Mouse (Mus musculus) heart, embryonic 16.5 days (tissue): Measurements from ENCODE around the gene Negr1. TPM values are rescaled to one million over a fixed set of nuclear protein-coding genes. Genes with fewer than 3 reads are reported as not detected.
A peak's percentile ranks its signal among the peaks of the same experiment; 100 is the strongest.

Source experiments
- ATAC-seq: fragments of 200-750 bp; cut with Nextera tagmentation; replicated peaks from 2 replicates; pipeline ENCODE4 v1.8.0; 2017; ENCODE audit warnings: moderate number of reproducible peaks; ENCODE audit not compliant: insufficient read depth, low FRiP score; ENCODE audit errors: extremely low read depth
- H3K27ac ChIP-seq: fragments of 300-500 bp; sonication (generic); 2 replicates; pipeline ENCODE4 v1.5.1; 2014; ENCODE audit warnings: mild to moderate bottlenecking, low read length, control low read depth, moderate library complexity
- H3K27me3 ChIP-seq: fragments of 300-500 bp; sonication (generic); 2 replicates; pipeline ENCODE4 v1.6.1; 2014; ENCODE audit warnings: low read length, mixed read lengths; ENCODE audit not compliant: control insufficient read depth, insufficient read depth
- H3K36me3 ChIP-seq: fragments of 300-500 bp; sonication (generic); 2 replicates; pipeline ENCODE4 v1.6.1; 2014; ENCODE audit not compliant: control insufficient read depth, insufficient read depth
- H3K4me1 ChIP-seq: fragments of 300-500 bp; sonication (generic); 2 replicates; pipeline ENCODE4 v1.6.1; 2014; ENCODE audit warnings: low read length, mixed read lengths; ENCODE audit not compliant: control insufficient read depth, insufficient read depth
- H3K4me2 ChIP-seq: fragments of 300-500 bp; sonication (generic); 2 replicates; pipeline ENCODE4 v1.6.1; 2014; ENCODE audit warnings: low read depth, mild to moderate bottlenecking, control low read depth, low read length
- H3K4me3 ChIP-seq: fragments of 300-500 bp; sonication (generic); 2 replicates; pipeline ENCODE4 v1.5.1; 2014; ENCODE audit warnings: mild to moderate bottlenecking, control low read depth, low read length
- H3K9ac ChIP-seq: fragments of 300-500 bp; sonication (generic); 2 replicates; pipeline ENCODE4 v1.6.1; 2014; ENCODE audit warnings: low read length, control low read depth
- H3K9me3 ChIP-seq: fragments of 300-500 bp; sonication (generic); replicated peaks from 2 replicates; pipeline ENCODE4 v1.6.1; 2016; ENCODE audit warnings: low read length; ENCODE audit not compliant: control insufficient read depth
- WGBS: fragments of 180-500 bp; shearing (Covaris S2); extraction: QIAGEN DNeasy Blood & Tissue Kit; methylation state at CpG from one replicate; pipeline ENCODE4 v1.1.7; 2014; 5-methylcytosine and 5-hydroxymethylcytosine counted together
- polyA plus RNA-seq: library from polyadenylated mRNA; unstranded; fragments of >200 nt; fragmentation: Nextera tagmentation; extraction: Ambion mirVana; gene quantifications from 2 replicates; pipeline ENCODE4 v1.2.1, GENCODE M21; 2015

Negr1 gene
- polyA plus RNA-seq, 1 experiment from 2014 or later = 1.2 TPM

DNA sequence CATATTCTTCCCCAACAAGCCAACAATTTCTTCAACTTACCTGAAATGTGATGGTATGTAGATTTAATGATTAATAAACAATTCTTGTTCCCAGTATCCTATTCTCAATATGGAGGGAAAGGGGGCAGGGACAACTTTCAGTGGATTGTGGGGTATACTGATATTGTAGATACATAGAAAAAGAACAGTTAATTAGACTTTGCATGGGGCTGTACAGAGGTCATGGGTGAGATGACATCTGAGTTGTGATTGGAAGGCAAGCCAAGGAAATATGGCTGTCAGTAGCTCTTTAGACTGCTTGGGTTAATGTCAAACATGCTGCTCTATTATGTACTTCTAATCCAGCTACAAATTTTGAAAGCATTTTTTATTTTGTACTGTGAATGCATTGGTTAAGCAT, 535.9 kb downstream of the Negr1 start:
- peaks cover 6% of the 10 kb centered on the region; the same call in 1 of the 2 replicates for H3K4me1 ChIP-seq
- H3K4me3 ChIP-seq = no peak overlapping the region
- H3K36me3 ChIP-seq = no peaks in the 10 kb centered on the region
- H3K4me2 ChIP-seq = no peak overlapping the region
- no peaks in the 10 kb centered on the region for H3K27me3 ChIP-seq
- H3K9ac ChIP-seq = no peak overlapping the region
- no peak overlapping the region for H3K27ac ChIP-seq
- ATAC-seq = no peak
- no peaks in the 10 kb centered on the region for H3K9me3 ChIP-seq

GRCm38 (mm10) chr3:157098417-157098816, 536.8 kb downstream of the Negr1 start:
- Histone ChIP-seq H3K9ac (no peak overlapping the region), H3K4me2 (no peak overlapping the region), H3K36me3 (no peaks in the 10 kb centered on the region), H3K27me3 (no peaks in the 10 kb centered on the region), H3K4me1 (peaks cover 6% of the 10 kb centered on the region; the same call in 1 of the 2 replicates), H3K9me3 (no peaks in the 10 kb centered on the region), H3K4me3 (no peak overlapping the region), H3K27ac (no peak overlapping the region)
- WGBS = 87% methylated on average over 6 of the region's 6 CpGs
- ATAC-seq = no peak

DNA sequence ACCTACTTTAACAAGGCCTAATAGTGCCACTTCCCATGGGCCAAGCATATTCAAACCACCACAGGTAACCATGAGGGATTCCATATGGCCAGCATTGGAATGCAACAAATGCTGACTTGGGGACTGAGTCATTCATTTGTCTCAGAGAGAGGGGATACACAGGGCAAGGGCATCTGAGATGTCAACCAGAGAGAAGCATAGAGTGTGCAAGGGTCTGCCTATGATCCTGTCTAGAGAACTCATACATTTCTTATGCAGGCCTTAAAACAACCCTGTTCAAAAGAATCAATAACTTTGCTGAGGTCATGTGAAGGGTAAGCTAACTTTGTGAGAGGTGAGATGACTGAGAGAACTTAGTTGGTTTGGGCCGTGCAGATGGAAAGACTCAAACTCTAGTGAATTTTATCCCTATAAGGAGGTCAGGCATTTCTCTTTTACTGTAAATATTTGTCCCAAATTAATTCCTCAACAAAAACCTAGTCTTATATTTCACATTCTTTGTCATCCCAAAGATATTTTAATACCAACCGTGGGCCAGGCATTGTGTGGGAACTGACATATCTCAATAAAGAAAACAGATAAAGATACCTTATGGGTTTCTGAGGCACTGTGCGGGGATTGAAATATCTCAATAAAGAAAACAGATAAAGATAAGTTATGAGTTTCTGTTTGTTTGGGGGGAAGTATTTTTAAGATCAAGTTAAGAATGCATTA, 543.4 kb downstream of the Negr1 start:
- Histone ChIP-seq H3K4me1 (no peaks in the 10 kb centered on the region), H3K4me2 (no peak overlapping the region), H3K27ac (no peak overlapping the region), H3K9me3 (no peaks in the 10 kb centered on the region), H3K9ac (no peak overlapping the region), H3K4me3 (no peak overlapping the region), H3K36me3 (no peaks in the 10 kb centered on the region), H3K27me3 (no peaks in the 10 kb centered on the region)
- ATAC-seq = no peak
- WGBS = 61% methylated on average over 3 of the region's 3 CpGs

DNA sequence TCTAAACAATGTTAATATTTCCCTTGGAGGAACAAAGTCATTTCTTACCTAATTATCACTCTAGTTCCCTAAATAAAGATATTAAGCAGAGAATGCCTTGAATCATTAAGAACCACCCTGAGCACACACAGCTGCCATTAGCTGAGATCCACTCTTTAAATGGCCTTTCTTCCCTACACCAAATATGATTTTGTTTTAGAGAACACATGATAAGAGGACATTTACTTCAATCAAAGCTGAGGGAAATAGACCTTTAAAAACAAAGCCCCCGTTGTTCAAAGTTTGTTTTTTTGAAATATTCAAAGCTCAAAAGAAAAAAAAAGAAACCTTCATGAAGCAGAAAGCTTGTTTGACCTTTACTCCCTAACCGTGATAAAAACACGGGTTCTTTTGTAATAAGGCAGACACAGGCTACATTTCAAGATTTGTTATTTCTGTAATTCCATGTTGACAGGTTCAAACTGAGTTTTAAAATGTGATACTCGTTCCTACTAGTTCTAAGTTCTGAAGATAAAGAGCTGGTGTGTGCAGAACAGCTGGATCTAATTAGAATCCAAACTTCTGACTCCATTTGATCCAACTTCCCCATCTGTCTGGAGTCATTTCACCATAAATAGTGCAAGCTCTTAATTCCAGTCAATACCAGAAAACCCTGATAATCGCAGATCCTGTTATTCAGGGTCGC, 544.1 kb downstream of the Negr1 start:
- no peak overlapping the region for H3K4me2 ChIP-seq
- 56% methylated on average over 6 of the region's 6 CpGs for WGBS
- peak; percentile 49; the same call in 1 of the 2 replicates for ATAC-seq

GRCm38 (mm10) chr3:157108156-157108555, 546.6 kb downstream of the Negr1 start:
- Histone ChIP-seq H3K36me3 (no peaks in the 10 kb centered on the region), H3K4me1 (no peaks in the 10 kb centered on the region), H3K9me3 (no peaks in the 10 kb centered on the region), H3K27me3 (no peaks in the 10 kb centered on the region), H3K9ac (no peak overlapping the region), H3K4me3 (no peak overlapping the region), H3K27ac (no peak overlapping the region), H3K4me2 (no peak overlapping the region)
- ATAC-seq = no peak
- WGBS = 93% methylated on average over 2 of the region's 2 CpGs

More for the DNA sequence above, 544.1 kb downstream of the Negr1 start:
- Histone ChIP-seq H3K36me3 (no peaks in the 10 kb centered on the region), H3K27ac (no peak overlapping the region), H3K27me3 (no peaks in the 10 kb centered on the region), H3K4me3 (no peak overlapping the region), H3K9me3 (no peaks in the 10 kb centered on the region), H3K9ac (no peak overlapping the region), H3K4me1 (no peaks in the 10 kb centered on the region)

- no peak overlapping the region for H3K4me3 ChIP-seq
- no peaks in the 10 kb centered on the region for H3K9me3 ChIP-seq
- no peak overlapping the region for H3K4me2 ChIP-seq
- no peak overlapping the region for H3K27ac ChIP-seq
- no peaks in the 10 kb centered on the region for H3K36me3 ChIP-seq
- no peak overlapping the region for H3K9ac ChIP-seq
- H3K4me1 ChIP-seq = 0 out of 2 replicates have a peak, but pooled peaks cover 3% of the 10 kb centered on the region
- no peaks in the 10 kb centered on the region for H3K27me3 ChIP-seq
- peak; percentile 55; the same call in 1 of the 2 replicates for ATAC-seq
These were observed 547.7 kb downstream of the Negr1 start for GRCm38 (mm10) chr3:157109308-157109707.

DNA sequence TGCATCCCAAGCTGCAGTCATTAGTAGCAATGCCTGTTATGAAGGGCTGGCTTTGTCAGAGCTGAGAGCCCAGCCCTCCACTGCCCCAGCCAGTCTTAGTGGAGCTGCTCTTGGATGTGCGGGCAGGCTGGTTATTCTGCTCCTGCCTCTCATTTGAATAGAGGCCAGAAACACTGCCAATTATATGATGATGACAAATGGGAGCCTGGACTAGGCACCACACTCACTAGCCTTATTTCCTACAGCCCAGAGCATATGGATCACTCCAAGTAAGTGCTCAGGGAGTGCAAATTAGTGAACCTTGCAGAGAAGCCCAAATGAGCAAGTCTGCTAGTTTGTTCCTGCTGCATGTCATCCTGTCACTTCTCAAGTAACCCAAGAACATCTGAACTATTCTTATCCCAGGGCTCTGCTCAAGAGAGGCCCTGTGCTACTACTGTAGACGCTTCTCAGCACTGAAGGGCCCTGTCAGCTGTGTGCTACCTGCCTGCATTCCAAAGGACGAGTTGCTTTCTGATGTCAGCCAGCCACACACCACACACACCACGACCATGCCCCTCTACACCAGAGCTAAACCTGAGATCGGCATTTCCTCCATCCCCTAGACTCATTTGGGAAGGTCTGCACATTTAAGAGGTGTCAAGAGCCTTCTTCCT, 553.6 kb downstream of the Negr1 start:
- H3K9me3 ChIP-seq = no peaks in the 10 kb centered on the region
- no peaks in the 10 kb centered on the region for H3K27me3 ChIP-seq
- peaks cover 13% of the 10 kb centered on the region; the same call in 1 of the 2 replicates for H3K4me1 ChIP-seq
- peak overlapping the region; percentile 9 for H3K27ac ChIP-seq
- H3K36me3 ChIP-seq = no peaks in the 10 kb centered on the region
- ATAC-seq = peak; percentile 70
- no peak overlapping the region for H3K4me2 ChIP-seq
- H3K4me3 ChIP-seq = no peak overlapping the region
- no peak overlapping the region for H3K9ac ChIP-seq
- WGBS = 32% methylated on average over 5 of the region's 5 CpGs

DNA sequence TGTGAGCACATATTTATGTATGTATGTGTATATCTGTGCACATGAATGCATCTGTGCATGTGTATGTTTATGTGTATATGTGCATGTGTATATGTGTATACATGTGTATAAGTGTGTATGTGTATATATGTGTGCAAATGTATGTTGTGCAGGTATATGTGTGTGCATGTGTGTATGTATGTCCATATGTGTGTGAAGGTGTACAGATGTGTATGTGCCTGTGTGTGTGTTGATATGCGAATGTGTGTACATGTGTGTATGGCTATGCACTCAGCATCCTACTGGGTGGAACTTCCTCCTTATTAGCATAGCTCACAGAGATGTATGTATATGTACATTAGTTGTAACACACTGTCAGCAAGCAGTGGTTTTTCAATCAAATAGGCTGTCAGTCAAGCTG, 554.4 kb downstream of the Negr1 start:
- Histone ChIP-seq H3K4me2 (no peak overlapping the region), H3K4me3 (no peak overlapping the region), H3K4me1 (peaks cover 13% of the 10 kb centered on the region; the same call in 1 of the 2 replicates), H3K27ac (no peak overlapping the region), H3K9me3 (no peaks in the 10 kb centered on the region), H3K27me3 (no peaks in the 10 kb centered on the region), H3K36me3 (no peaks in the 10 kb centered on the region), H3K9ac (no peak overlapping the region)
- ATAC-seq = no peak
- 93% methylated on average over 1 of the region's 1 CpGs for WGBS

DNA sequence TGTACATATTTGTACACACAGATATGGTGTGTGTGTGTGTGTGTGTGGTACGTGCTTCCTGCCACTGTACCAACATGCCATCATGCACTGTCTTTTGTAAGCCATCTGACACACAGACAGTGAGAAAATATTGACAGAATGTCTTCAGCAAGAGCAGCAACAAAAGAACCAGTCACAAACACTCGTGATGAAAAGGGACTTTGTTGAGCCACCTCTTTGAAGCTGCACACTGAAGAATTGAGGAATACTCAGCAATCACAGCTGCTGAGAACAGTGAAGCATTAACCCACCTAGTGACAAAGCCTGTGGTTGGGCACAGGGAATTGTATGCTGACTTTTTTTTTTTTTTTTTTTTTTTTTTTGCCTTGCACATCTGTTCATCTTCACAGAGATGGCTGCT, 558.3 kb downstream of the Negr1 start:
- Histone ChIP-seq H3K36me3 (no peaks in the 10 kb centered on the region), H3K27ac (no peak overlapping the region), H3K4me2 (no peak overlapping the region), H3K27me3 (no peaks in the 10 kb centered on the region), H3K9me3 (no peaks in the 10 kb centered on the region), H3K9ac (no peak overlapping the region), H3K4me3 (no peak overlapping the region), H3K4me1 (peaks cover 7% of the 10 kb centered on the region; the same call in 1 of the 2 replicates)
- ATAC-seq = no peak
- WGBS = 71% methylated on average over 2 of the region's 2 CpGs
